Mouse (Mus musculus) forebrain, postnatal 0 days (tissue): ENCODE results near the gene Ebf1. TPM values are rescaled to one million over a fixed set of nuclear protein-coding genes. Genes with fewer than 3 reads are reported as not detected.

ENCODE experiments used
- ATAC-seq: fragments of 200-750 bp; cut with Nextera tagmentation; 2 replicates; pipeline ENCODE4 v1.8.0; 2017; ENCODE audit warnings: mild to moderate bottlenecking, moderate library complexity
- DNase-seq: peaks from one replicate; pipeline ENCODE4 v3.0.0-alpha.2; 2015
- H3K27ac ChIP-seq: fragments of 300-500 bp; sonication (generic); 2 replicates; pipeline ENCODE4 v1.5.1; 2014; ENCODE audit warnings: low read depth, mild to moderate bottlenecking, antibody characterized with exemption, low read length, moderate library complexity, mixed read lengths
- H3K27me3 ChIP-seq: fragments of 300-500 bp; sonication (generic); 2 replicates; pipeline ENCODE4 v1.6.1; 2014; ENCODE audit warnings: mild to moderate bottlenecking, low read length, mixed read lengths; ENCODE audit not compliant: insufficient read depth
- H3K36me3 ChIP-seq: fragments of 300-500 bp; sonication (generic); 2 replicates; pipeline ENCODE4 v1.6.1; 2014; ENCODE audit warnings: mild to moderate bottlenecking, moderate library complexity; ENCODE audit not compliant: insufficient read depth
- H3K4me1 ChIP-seq: fragments of 300-500 bp; sonication (generic); 2 replicates; pipeline ENCODE4 v1.6.1; 2014; ENCODE audit warnings: antibody characterized with exemption; ENCODE audit not compliant: insufficient read depth
- H3K4me2 ChIP-seq: fragments of 300-500 bp; sonication (generic); 2 replicates; pipeline ENCODE4 v1.6.1; 2014; ENCODE audit warnings: low read depth, mild to moderate bottlenecking, moderate library complexity
- H3K4me3 ChIP-seq: fragments of 300-500 bp; sonication (generic); 2 replicates; pipeline ENCODE4 v1.5.1; 2014; ENCODE audit warnings: low read depth, low read length, mixed read lengths
- H3K9ac ChIP-seq: fragments of 300-500 bp; sonication (generic); 2 replicates; pipeline ENCODE4 v1.6.1; 2014; ENCODE audit warnings: mild to moderate bottlenecking
- H3K9me3 ChIP-seq: fragments of 300-500 bp; sonication (generic); 2 replicates; pipeline ENCODE4 v1.6.1; 2016; ENCODE audit warnings: low read length
- CTCF ChIP-seq: sonication (generic); IDR thresholded peaks from 2 replicates; pipeline ENCODE4 v1.5.1; 2016; ENCODE audit warnings: antibody characterized with exemption, control low read depth, low read depth
- WGBS: fragments of 180-500 bp; shearing (Covaris S2); extraction: QIAGEN DNeasy Blood & Tissue Kit; methylation state at CpG from one replicate; pipeline ENCODE4 v1.1.7; 2014; 5-methylcytosine and 5-hydroxymethylcytosine counted together
- polyA plus RNA-seq: library from polyadenylated mRNA; unstranded; fragments of >200 nt; fragmentation: Nextera tagmentation; extraction: Ambion mirVana; gene quantifications from 2 replicates; pipeline ENCODE4 v1.2.1, GENCODE M21; 2015
- total RNA-seq: library from RNA; depleted of rRNA; stranded (reverse); fragments of >200 nt; gene quantifications from 2 replicates; pipeline ENCODE4 v1.2.3, GENCODE M21; 2014

Ebf1 gene
- total and polyA plus RNA-seq, 2 experiments from 2014 or later, result 12.9 to 20.6 TPM

DNA sequence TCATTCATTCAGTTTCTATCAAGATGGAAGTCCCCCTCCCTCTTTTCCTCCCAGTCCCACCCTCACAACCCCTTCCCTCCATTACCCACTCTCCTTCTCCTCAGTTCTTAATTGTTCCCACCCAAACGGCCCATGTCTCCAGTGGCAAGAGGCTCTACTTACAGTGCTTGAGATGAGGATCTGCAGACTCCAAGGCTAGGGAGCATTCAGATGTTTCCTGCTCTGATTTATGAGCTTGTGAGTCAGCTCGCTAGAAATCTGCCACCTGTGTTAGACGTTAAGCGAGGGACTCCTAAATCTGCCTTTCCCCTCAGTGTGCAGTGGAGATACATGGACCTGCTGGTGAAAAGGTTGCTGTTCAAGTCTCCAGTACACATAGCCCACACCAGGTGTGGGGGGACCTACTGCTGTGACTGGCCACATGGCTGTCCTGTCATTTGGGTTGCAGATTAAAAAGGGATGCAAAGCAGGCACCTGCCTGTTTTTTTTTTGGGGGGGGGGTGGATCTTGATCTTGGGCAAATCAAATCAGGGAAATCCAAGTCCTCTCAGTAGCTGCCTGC is 21.2 kb downstream of the Ebf1 start:
- H3K9ac ChIP-seq, result no peak overlapping the region
- no peak for DNase-seq
- no peak for ATAC-seq

DNA sequence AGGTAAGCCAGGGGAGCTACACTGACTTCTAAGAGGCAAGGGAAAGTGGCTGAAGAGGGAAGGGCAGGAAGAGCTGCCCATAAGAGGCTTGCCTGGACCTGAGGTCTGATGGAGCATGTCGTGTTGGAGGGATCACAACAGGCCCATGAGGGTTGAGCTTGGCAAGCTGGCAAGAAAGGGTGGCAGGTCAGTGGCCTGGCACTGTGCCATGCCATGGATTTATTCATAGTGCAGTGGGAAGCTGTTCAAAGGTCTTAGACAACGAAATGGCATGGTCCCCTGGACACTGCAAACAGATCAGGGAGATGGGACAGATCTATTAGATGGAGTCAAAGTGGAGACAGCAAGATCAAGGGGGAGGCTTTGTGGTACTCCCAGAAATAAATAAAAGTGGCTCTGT is 24.4 kb downstream of the Ebf1 start:
- no peak overlapping the region for H3K9ac ChIP-seq
- H3K27me3 ChIP-seq, result peaks cover 16% of the 10 kb centered on the region
- no peak for ATAC-seq
- H3K4me3 ChIP-seq, result no peak overlapping the region
- H3K27ac ChIP-seq, result no peak overlapping the region
- 55% methylated on average over 2 of the region's 2 CpGs for WGBS
- TF ChIP-seq CTCF, result no peak
- no peaks in the 10 kb centered on the region for H3K36me3 ChIP-seq
- DNase-seq, result no peak
- H3K4me1 ChIP-seq, result no peaks in the 10 kb centered on the region
- no peak overlapping the region for H3K4me2 ChIP-seq
- H3K9me3 ChIP-seq, result no peaks in the 10 kb centered on the region

More for the DNA sequence above, 21.2 kb downstream of the Ebf1 start:
- 75% methylated on average over 4 of the region's 4 CpGs for WGBS
- Histone ChIP-seq H3K4me3 (no peak overlapping the region), H3K4me2 (no peak overlapping the region), H3K4me1 (no peaks in the 10 kb centered on the region), H3K9me3 (no peaks in the 10 kb centered on the region), H3K27me3 (peaks cover 26% of the 10 kb centered on the region), H3K36me3 (no peaks in the 10 kb centered on the region), H3K27ac (no peak overlapping the region)
- TF ChIP-seq CTCF, result no peak

DNA sequence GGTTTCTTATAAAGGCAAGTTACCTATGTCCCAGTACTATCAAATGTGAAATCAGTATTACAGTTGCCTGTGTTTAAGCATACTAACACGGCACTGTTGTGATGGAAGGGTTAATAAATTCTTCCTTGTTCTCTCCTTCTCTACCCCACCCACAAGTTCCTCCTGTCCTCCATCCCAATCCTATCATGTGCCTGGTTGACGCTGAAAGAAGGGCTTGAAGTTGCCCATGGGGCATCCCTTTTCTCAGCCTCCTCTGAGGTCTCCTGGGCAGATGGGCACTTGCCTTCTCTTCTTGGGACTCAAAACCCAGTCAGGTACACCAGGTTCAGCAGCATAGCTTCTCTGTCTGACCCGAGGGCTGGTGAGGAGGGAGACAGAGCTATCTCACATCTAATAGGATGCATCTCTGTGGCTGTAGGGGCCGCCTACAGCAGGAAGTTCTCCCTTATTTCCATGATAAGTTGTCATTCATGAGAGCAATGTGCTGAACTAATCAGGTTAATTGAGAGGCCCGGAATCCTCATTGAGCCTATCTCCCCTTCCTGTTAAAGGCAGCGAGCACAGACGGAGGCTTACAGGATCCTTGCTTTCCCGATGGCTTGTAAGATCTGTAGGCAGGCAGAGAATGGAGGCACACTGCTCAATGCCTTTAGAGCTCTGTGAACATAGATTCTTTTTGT is 37.4 kb downstream of the Ebf1 start:
- 19% methylated on average over 8 of the region's 8 CpGs for WGBS
- no peaks in the 10 kb centered on the region for H3K36me3 ChIP-seq

GRCm38 (mm10) chr11:44655468-44655867 is 38.4 kb downstream of the Ebf1 start:
- Histone ChIP-seq H3K27ac (no peak overlapping the region), H3K4me3 (no peak overlapping the region), H3K4me2 (no peak overlapping the region), H3K36me3 (no peaks in the 10 kb centered on the region), H3K4me1 (no peaks in the 10 kb centered on the region), H3K9ac (no peak overlapping the region), H3K27me3 (peaks cover 40% of the 10 kb centered on the region), H3K9me3 (no peaks in the 10 kb centered on the region)
- DNase-seq (no peak), ATAC-seq (no peak)
- 41% methylated on average over 5 of the region's 5 CpGs for WGBS
- TF ChIP-seq CTCF, result no peak

More for the DNA sequence above, 37.4 kb downstream of the Ebf1 start:
- Histone ChIP-seq H3K27ac (no peak overlapping the region), H3K4me2 (no peak overlapping the region), H3K9ac (no peak overlapping the region), H3K27me3 (peaks cover 40% of the 10 kb centered on the region), H3K4me1 (no peaks in the 10 kb centered on the region), H3K4me3 (no peak overlapping the region), H3K9me3 (no peaks in the 10 kb centered on the region)
- no peak for DNase-seq
- no peak for TF ChIP-seq CTCF
- ATAC-seq, result no peak

GRCm38 (mm10) chr11:44656916-44657315 is 39.8 kb downstream of the Ebf1 start:
- TF ChIP-seq CTCF, result no peak
- no peak for ATAC-seq
- peaks cover 30% of the 10 kb centered on the region for H3K27me3 ChIP-seq
- H3K4me2 ChIP-seq, result no peak overlapping the region
- no peaks in the 10 kb centered on the region for H3K9me3 ChIP-seq
- no peak for DNase-seq
- H3K36me3 ChIP-seq, result no peaks in the 10 kb centered on the region
- H3K4me3 ChIP-seq, result no peak overlapping the region
- no peak overlapping the region for H3K27ac ChIP-seq
- H3K9ac ChIP-seq, result no peak overlapping the region
- no peaks in the 10 kb centered on the region for H3K4me1 ChIP-seq

- WGBS, result 60% methylated on average over 6 of the region's 6 CpGs
- Histone ChIP-seq H3K9me3 (no peaks in the 10 kb centered on the region), H3K4me2 (no peak overlapping the region), H3K4me3 (no peak overlapping the region), H3K27me3 (peaks cover 27% of the 10 kb centered on the region), H3K27ac (no peak overlapping the region), H3K4me1 (no peaks in the 10 kb centered on the region), H3K36me3 (no peaks in the 10 kb centered on the region), H3K9ac (no peak overlapping the region)
- no peak for TF ChIP-seq CTCF
- ATAC-seq, result no peak
- DNase-seq, result no peak
Measured at GRCm38 (mm10) chr11:44657833-44658395, 40.8 kb downstream of the Ebf1 start.

DNA sequence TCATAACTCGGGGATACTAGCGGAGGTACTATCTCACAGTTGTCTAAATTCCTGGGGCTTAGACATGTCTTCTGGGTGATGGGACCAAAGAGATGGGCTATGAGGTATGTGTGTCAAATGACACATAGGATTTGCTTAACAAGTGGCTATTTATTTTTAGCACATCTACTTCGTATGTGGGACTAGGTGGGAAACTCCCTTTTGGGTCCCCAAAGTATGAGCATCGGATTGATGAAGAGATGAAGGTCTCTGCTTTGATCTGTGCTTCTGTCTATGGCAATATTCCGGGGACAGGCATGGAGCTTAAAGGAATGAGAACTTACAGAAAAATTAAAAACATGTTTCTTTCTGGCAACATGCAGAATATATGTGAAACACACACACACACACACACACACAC is 44.8 kb downstream of the Ebf1 start:
- Histone ChIP-seq H3K27ac (no peak overlapping the region), H3K9me3 (no peaks in the 10 kb centered on the region), H3K36me3 (no peaks in the 10 kb centered on the region), H3K9ac (no peak overlapping the region), H3K4me3 (no peak overlapping the region), H3K4me1 (no peaks in the 10 kb centered on the region), H3K4me2 (no peak overlapping the region), H3K27me3 (peaks cover 33% of the 10 kb centered on the region)
- 86% methylated on average over 5 of the region's 5 CpGs for WGBS
- DNase-seq (no peak), ATAC-seq (no peak)
- TF ChIP-seq CTCF, result no peak
